Mouse (Mus musculus) spleen, postnatal 36 days (tissue): Measurements from ENCODE around the gene Pabpc4.

ENCODE experiments used
- DNase-seq, 2 experiments: peaks; one replicate each; pipeline ENCODE4 v3.0.0; 2022; ENCODE audit warnings: low spot score in 2 of 2, mixed read lengths in 1 of 2

Gene Pabpc4

GRCm38 (mm10) chr4:123261721-123262401, at the start of gene Pabpc4:
Gene Pabpc4, plus strand, starts transcription at chr4:123262351.
- no peak for DNase-seq

- no peak for DNase-seq
Observed at GRCm38 (mm10) chr4:123213975-123214374, 48.2 kb upstream of the Pabpc4 start.

GRCm38 (mm10) chr4:123215367-123215766, 46.8 kb upstream of the Pabpc4 start:
- no peak for DNase-seq

GRCm38 (mm10) chr4:123216782-123217181, 45.4 kb upstream of the Pabpc4 start:
- no peak for DNase-seq

GRCm38 (mm10) chr4:123219720-123220357, 42.3 kb upstream of the Pabpc4 start:
- DNase-seq, result peak; percentile 24 to 28

- DNase-seq, result no peak
Observed at GRCm38 (mm10) chr4:123220637-123221036, 41.5 kb upstream of the Pabpc4 start.

- no peak for DNase-seq
Observed at GRCm38 (mm10) chr4:123223309-123223708, 38.8 kb upstream of the Pabpc4 start.

- DNase-seq, result no peak
Observed at GRCm38 (mm10) chr4:123225718-123226403, 36.3 kb upstream of the Pabpc4 start.

GRCm38 (mm10) chr4:123227707-123228106, 34.4 kb upstream of the Pabpc4 start:
- no peak for DNase-seq

- DNase-seq, result peak in 1 of 2 experiments; percentile 11
Observed at GRCm38 (mm10) chr4:123228270-123228669, 33.9 kb upstream of the Pabpc4 start.

GRCm38 (mm10) chr4:123229166-123229565, 33.0 kb upstream of the Pabpc4 start:
- no peak for DNase-seq

GRCm38 (mm10) chr4:123232841-123233240, 29.3 kb upstream of the Pabpc4 start:
- DNase-seq, result no peak

- DNase-seq, result peak; percentile 43 to 50
Observed at GRCm38 (mm10) chr4:123233492-123234084, 28.6 kb upstream of the Pabpc4 start, which contains the start of gene Heyl. Gene Heyl, plus strand, starts transcription at chr4:123233556.

- no peak for DNase-seq
Observed at GRCm38 (mm10) chr4:123235835-123236430, 26.2 kb upstream of the Pabpc4 start.

GRCm38 (mm10) chr4:123236431-123237031, 25.6 kb upstream of the Pabpc4 start:
- no peak for DNase-seq

GRCm38 (mm10) chr4:123237386-123238266, 24.5 kb upstream of the Pabpc4 start:
- DNase-seq, result no peak

GRCm38 (mm10) chr4:123239361-123240203, 22.6 kb upstream of the Pabpc4 start:
- DNase-seq, result peak; percentile 13 to 19

GRCm38 (mm10) chr4:123246221-123246620, 15.9 kb upstream of the Pabpc4 start:
- DNase-seq, result no peak

GRCm38 (mm10) chr4:123246651-123247050, 15.5 kb upstream of the Pabpc4 start:
- no peak for DNase-seq
